Mouse (Mus musculus) adrenal gland, postnatal 10 days (tissue): ENCODE data around the gene Psmb4. TPM values are rescaled to one million over a fixed set of nuclear protein-coding genes. Genes with fewer than 3 reads are reported as not detected.
"Not testable (repeated sequence)": the region's sequence is repeated elsewhere in the genome, so short reads cannot be mapped to it uniquely, and the experiment has no call there.

ENCODE experiments used
- DNase-seq: peaks from one replicate; pipeline ENCODE4 v3.0.0; 2021; ENCODE audit warnings: mixed read lengths
- long read RNA-seq, 2 experiments: library from polyadenylated mRNA; stranded (forward); transcript quantifications; one replicate each; pipeline ENCODE4 v2.0.0; 2021
- total RNA-seq, 2 experiments: library from RNA; stranded (reverse); gene quantifications; 2 replicates each; pipeline ENCODE4 v1.2.3; 2021

Psmb4 gene
- 100 to 1,000 TPM; 283 to 296 TPM for total RNA-seq
- long read RNA-seq, experiment 1, transcript Psmb4-201 (7 exons, 1,183 nt) = major isoform, 120 of 134 reads
- long read RNA-seq, experiment 1, partial matches to known transcripts = 11 of 134 reads
- long read RNA-seq, experiment 1, other reads (novel, unspliced or antisense) = 2 of 134 reads
- long read RNA-seq, experiment 2, transcript Psmb4-201 (7 exons, 1,183 nt) = major isoform, 72 of 78 reads
- long read RNA-seq, experiment 2, partial matches to known transcripts = 4 of 78 reads
- long read RNA-seq, experiment 2, other reads (novel, unspliced or antisense) = 1 of 78 reads

GRCm38 (mm10) chr3:94886316-94887224, at the start of gene Psmb4:
Gene Psmb4, minus strand, starts transcription at chr3:94886961.
- peak; percentile 89 for DNase-seq

- not testable (repeated sequence) for DNase-seq
Measured at GRCm38 (mm10) chr3:94936147-94936546, 49.4 kb upstream of the Psmb4 start.

GRCm38 (mm10) chr3:94935332-94935731, 48.6 kb upstream of the Psmb4 start:
- peak; percentile 39 for DNase-seq

GRCm38 (mm10) chr3:94934564-94934963, 47.8 kb upstream of the Psmb4 start:
- DNase-seq = not testable (repeated sequence)

GRCm38 (mm10) chr3:94933604-94934003, 46.8 kb upstream of the Psmb4 start:
- DNase-seq = not testable (repeated sequence)

- peak; percentile 94 for DNase-seq
Measured at GRCm38 (mm10) chr3:94932809-94933564, 46.2 kb upstream of the Psmb4 start, which contains the start of gene Selenbp1. Gene Selenbp1, plus strand, starts transcription at chr3:94933056.

GRCm38 (mm10) chr3:94932279-94932678, 45.5 kb upstream of the Psmb4 start:
- not testable (repeated sequence) for DNase-seq

- not testable (repeated sequence) for DNase-seq
Measured at GRCm38 (mm10) chr3:94931427-94932082, 44.8 kb upstream of the Psmb4 start.

- peak; percentile 46 for DNase-seq
Measured at GRCm38 (mm10) chr3:94930386-94931266, 43.9 kb upstream of the Psmb4 start.

GRCm38 (mm10) chr3:94928979-94929378, 42.2 kb upstream of the Psmb4 start:
- not testable (repeated sequence) for DNase-seq

GRCm38 (mm10) chr3:94926301-94926736, 39.6 kb upstream of the Psmb4 start:
- not testable (repeated sequence) for DNase-seq

GRCm38 (mm10) chr3:94924688-94925087, 37.9 kb upstream of the Psmb4 start:
- DNase-seq = no peak

- DNase-seq = no peak
Measured at GRCm38 (mm10) chr3:94922333-94922732, 35.6 kb upstream of the Psmb4 start.

GRCm38 (mm10) chr3:94921104-94921503, 34.3 kb upstream of the Psmb4 start:
- DNase-seq = no peak

GRCm38 (mm10) chr3:94918845-94919244, 32.1 kb upstream of the Psmb4 start:
- DNase-seq = no peak

GRCm38 (mm10) chr3:94917816-94918361, 31.1 kb upstream of the Psmb4 start:
- no peak for DNase-seq

GRCm38 (mm10) chr3:94915903-94916741, 29.4 kb upstream of the Psmb4 start:
- DNase-seq = no peak

GRCm38 (mm10) chr3:94913801-94914200, 27.0 kb upstream of the Psmb4 start:
- no peak for DNase-seq

GRCm38 (mm10) chr3:94911050-94911693, 24.4 kb upstream of the Psmb4 start:
- DNase-seq = no peak
